Comparison of ENCODE assay signal across 12 mouse cellular contexts in the genomic region with DNA sequence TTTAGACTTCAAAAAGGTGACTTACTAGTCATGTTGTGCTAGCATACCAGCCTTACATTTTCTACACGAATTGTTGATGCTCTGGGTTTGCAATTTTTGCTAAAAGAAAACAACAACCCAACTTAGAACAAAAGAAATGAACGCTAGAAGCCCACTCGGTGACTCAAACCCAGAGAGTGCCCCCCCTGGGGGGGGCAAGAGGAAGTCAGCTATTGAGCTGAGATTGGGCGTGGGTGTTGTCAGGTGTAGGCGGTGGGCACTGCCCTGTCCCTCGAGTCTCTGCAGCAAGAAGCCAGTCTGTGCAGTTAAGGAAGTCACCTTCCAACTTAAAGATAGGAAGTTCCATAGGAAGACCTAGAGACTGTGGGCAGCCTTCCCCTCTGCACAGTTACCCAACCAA. TPM values are rescaled to one million over a fixed set of nuclear protein-coding genes. Genes with fewer than 3 reads are reported as not detected.
DNase-seq lines count a peak whose midpoint lies in the region; ATAC-seq and TF ChIP-seq lines count a peak whose summit lies in the region.
"Had no signal": no experiment of that assay in that cellular context is flagged by ENCODE, and none has a peak within 500 bp of the region (broad histone marks: within the 10 kb centered on the region; RNA-seq: fewer than 3 reads in every experiment).

No protein-coding gene starts in this region.

- no peak for DNase-seq in heart, adult 18-20 months
- no peak for DNase-seq in stomach, postnatal 0 days (ENCODE audit: low spot score)
- DNase-seq in hindbrain, postnatal 0 days (ENCODE audit: low spot score), result no peak
- no peak for DNase-seq in urinary bladder, postnatal 14 days (ENCODE audit: low spot score)
- no peak for DNase-seq in frontal cortex, postnatal 36 days (ENCODE audit: low spot score in 2 of 2)
- DNase-seq: cerebellum, adult 9-10 months; lung, postnatal 36 days; thymus, postnatal 25 days had no signal

- ATAC-seq in heart, embryonic 13.5 days (ENCODE audit: extremely low read depth, insufficient number of reproducible peaks, low FRiP score, low TSS enrichment), result no peak
- ATAC-seq in stomach, embryonic 15.5 days (ENCODE audit: insufficient read depth, low FRiP score, low read depth), result no peak
- no peak for ATAC-seq in stomach, postnatal 0 days (ENCODE audit: low FRiP score, low TSS enrichment)
- ATAC-seq in hindbrain, postnatal 0 days, result no peak
- ATAC-seq in intestine, postnatal 0 days, result no peak

- 0 out of 2 replicates have a peak overlapping the region, but pooled peaks have one; percentile 67 for H3K4me3 ChIP-seq in heart, embryonic 13.5 days
- no peak overlapping the region for H3K4me3 ChIP-seq in stomach, embryonic 15.5 days (replicated peaks)
- no peak overlapping the region for H3K4me3 ChIP-seq in stomach, postnatal 0 days (ENCODE audit: low read depth, low read length)
- peak overlapping the region; percentile 69 for H3K4me3 ChIP-seq in hindbrain, postnatal 0 days (ENCODE audit: low read length)
- no peak overlapping the region for H3K4me3 ChIP-seq in intestine, postnatal 0 days (ENCODE audit: low read depth, low read length)

- H3K4me1 ChIP-seq in heart, embryonic 13.5 days, result peaks cover 19% of the 10 kb centered on the region
- peaks cover 18% of the 10 kb centered on the region for H3K4me1 ChIP-seq in stomach, embryonic 15.5 days
- no peaks in the 10 kb centered on the region for H3K4me1 ChIP-seq in stomach, postnatal 0 days (replicated peaks; ENCODE audit: control insufficient read depth, insufficient read depth)
- no peaks in the 10 kb centered on the region for H3K4me1 ChIP-seq in hindbrain, postnatal 0 days (ENCODE audit: insufficient read depth, low read length)
- H3K4me1 ChIP-seq in intestine, postnatal 0 days (replicated peaks; ENCODE audit: control insufficient read depth, insufficient read depth, low read length), result peaks cover 3% of the 10 kb centered on the region; the same call in 1 of the 2 replicates

- 38% methylated on average over 6 of the region's 6 CpGs for WGBS in heart, embryonic 13.5 days
- WGBS in stomach, embryonic 15.5 days, result 30% methylated on average over 6 of the region's 6 CpGs
- WGBS in stomach, postnatal 0 days, result 51% methylated on average over 6 of the region's 6 CpGs
- WGBS in hindbrain, postnatal 0 days, result 41% methylated on average over 6 of the region's 6 CpGs
- 40% methylated on average over 6 of the region's 6 CpGs for WGBS in intestine, postnatal 0 days

- H3K9ac ChIP-seq in heart, embryonic 13.5 days, result no peak overlapping the region
- no peak overlapping the region for H3K9ac ChIP-seq in stomach, embryonic 15.5 days
- H3K9ac ChIP-seq in stomach, postnatal 0 days (ENCODE audit: low read length), result no peak overlapping the region
- no peak overlapping the region for H3K9ac ChIP-seq in hindbrain, postnatal 0 days (replicated peaks; ENCODE audit: low read length)
- no peak overlapping the region for H3K9ac ChIP-seq in intestine, postnatal 0 days (ENCODE audit: low read depth, low read length)

- H3K9me3 ChIP-seq in heart, embryonic 13.5 days, result no peaks in the 10 kb centered on the region
- no peaks in the 10 kb centered on the region for H3K9me3 ChIP-seq in stomach, embryonic 15.5 days
- no peaks in the 10 kb centered on the region for H3K9me3 ChIP-seq in stomach, postnatal 0 days (ENCODE audit: control insufficient read depth, low read length)
- H3K9me3 ChIP-seq in hindbrain, postnatal 0 days (ENCODE audit: low read length), result no peaks in the 10 kb centered on the region
- H3K9me3 ChIP-seq in intestine, postnatal 0 days (ENCODE audit: control insufficient read depth), result no peaks in the 10 kb centered on the region

- H3K36me3 ChIP-seq in heart, embryonic 13.5 days, result no peaks in the 10 kb centered on the region
- H3K36me3 ChIP-seq in stomach, embryonic 15.5 days, result no peaks in the 10 kb centered on the region
- no peaks in the 10 kb centered on the region for H3K36me3 ChIP-seq in stomach, postnatal 0 days (ENCODE audit: control insufficient read depth, insufficient read depth, low read length)
- H3K36me3 ChIP-seq in hindbrain, postnatal 0 days (ENCODE audit: insufficient read depth, low read length), result no peaks in the 10 kb centered on the region
- no peaks in the 10 kb centered on the region for H3K36me3 ChIP-seq in intestine, postnatal 0 days (ENCODE audit: control insufficient read depth, insufficient read depth)

- no peak overlapping the region for H3K27ac ChIP-seq in heart, embryonic 13.5 days (replicated peaks)
- no peak overlapping the region for H3K27ac ChIP-seq in stomach, embryonic 15.5 days
- no peak overlapping the region for H3K27ac ChIP-seq in stomach, postnatal 0 days (replicated peaks)
- peak overlapping the region; percentile 81; the same call in 1 of the 2 replicates for H3K27ac ChIP-seq in hindbrain, postnatal 0 days
- H3K27ac ChIP-seq in intestine, postnatal 0 days (ENCODE audit: low read depth, low read length), result no peak overlapping the region

- peaks cover 87% of the 10 kb centered on the region for H3K27me3 ChIP-seq in heart, embryonic 13.5 days (replicated peaks)
- H3K27me3 ChIP-seq in stomach, embryonic 15.5 days (replicated peaks), result peaks cover 45% of the 10 kb centered on the region
- peaks cover 2% of the 10 kb centered on the region; the same call in 1 of the 2 replicates for H3K27me3 ChIP-seq in stomach, postnatal 0 days (ENCODE audit: control insufficient read depth, insufficient read depth, low read length)
- H3K27me3 ChIP-seq in hindbrain, postnatal 0 days (ENCODE audit: insufficient read depth, low read length), result peaks cover 15% of the 10 kb centered on the region
- H3K27me3 ChIP-seq in intestine, postnatal 0 days (replicated peaks; ENCODE audit: control insufficient read depth, insufficient read depth, low read length), result peaks cover 41% of the 10 kb centered on the region

- TF ChIP-seq EP300 in stomach, postnatal 0 days (optimal IDR thresholded peaks at IDR 0.05), result no peak

- TF ChIP-seq CTCF in stomach, postnatal 0 days (IDR thresholded peaks at IDR 0.05; ENCODE audit: low read depth), result no peak
- no peak for TF ChIP-seq CTCF in hindbrain, postnatal 0 days (IDR thresholded peaks at IDR 0.05; ENCODE audit: low read depth)
- no peak for TF ChIP-seq CTCF in intestine, postnatal 0 days (IDR thresholded peaks at IDR 0.05; ENCODE audit: low read depth)

- H3K4me2 ChIP-seq in heart, embryonic 13.5 days, result no peak overlapping the region
- H3K4me2 ChIP-seq in stomach, embryonic 15.5 days, result peak overlapping the region; percentile 100; the same call in 1 of the 2 replicates
- H3K4me2 ChIP-seq in stomach, postnatal 0 days (replicated peaks; ENCODE audit: low read depth), result no peak overlapping the region
- peak overlapping the region; percentile 90 for H3K4me2 ChIP-seq in hindbrain, postnatal 0 days (ENCODE audit: low read depth, low read length)
- no peak overlapping the region for H3K4me2 ChIP-seq in intestine, postnatal 0 days (replicated peaks; ENCODE audit: low read depth)

RNA-seq across cellular contexts. Expression of a gene that starts 0.6 kb away (rescaled TPM):
- 0.35 and 0.47 TPM in 2 replicates for polyA plus RNA-seq in heart, embryonic 13.5 days (2015; fragmentation: Nextera tagmentation; extraction: Ambion mirVana)
- under 1 TPM; 0.20 to 0.21 TPM for total RNA-seq in heart, adult 18-20 months (2021)
- 4.5 and 5.7 TPM in 2 replicates for polyA plus RNA-seq in stomach, embryonic 15.5 days (2015; fragmentation: Nextera tagmentation; extraction: Ambion mirVana)
- polyA plus RNA-seq in stomach, postnatal 0 days (2015; fragmentation: Nextera tagmentation; extraction: Ambion mirVana), result 8.9 and 10.8 TPM in 2 replicates
- total RNA-seq in hindbrain, postnatal 0 days (2014; rRNA removed), result 67.1 and 67.7 TPM in 2 replicates
- 20.2 and 23.9 TPM in 2 replicates for polyA plus RNA-seq in hindbrain, postnatal 0 days (2015; fragmentation: Nextera tagmentation; extraction: Ambion mirVana)
- polyA plus RNA-seq in intestine, postnatal 0 days (2015; fragmentation: Nextera tagmentation; extraction: Ambion mirVana), result 0.33 and 0.42 TPM in 2 replicates

RNA-seq across cellular contexts. Expression of a gene that starts 13.8 kb away (rescaled TPM):
- polyA plus RNA-seq in heart, embryonic 13.5 days (2015; fragmentation: Nextera tagmentation; extraction: Ambion mirVana), result 35.7 and 37.1 TPM in 2 replicates
- total RNA-seq in heart, adult 18-20 months (2021), result 10 to 100 TPM; 29.7 to 29.9 TPM
- polyA plus RNA-seq in stomach, embryonic 15.5 days (2015; fragmentation: Nextera tagmentation; extraction: Ambion mirVana), result 33.8 and 37.2 TPM in 2 replicates
- 13.5 and 17.7 TPM in 2 replicates for polyA plus RNA-seq in stomach, postnatal 0 days (2015; fragmentation: Nextera tagmentation; extraction: Ambion mirVana)
- total RNA-seq in hindbrain, postnatal 0 days (2014; rRNA removed), result 30.7 and 43.3 TPM in 2 replicates
- polyA plus RNA-seq in hindbrain, postnatal 0 days (2015; fragmentation: Nextera tagmentation; extraction: Ambion mirVana), result 19.5 and 19.9 TPM in 2 replicates
- polyA plus RNA-seq in intestine, postnatal 0 days (2015; fragmentation: Nextera tagmentation; extraction: Ambion mirVana), result 29.3 and 34.6 TPM in 2 replicates

RNA-seq across cellular contexts. Expression of a gene that starts 31.6 kb away (rescaled TPM):
- polyA plus RNA-seq in heart, embryonic 13.5 days (2015; fragmentation: Nextera tagmentation; extraction: Ambion mirVana), result 4.3 and 4.9 TPM in 2 replicates
- 1 to 10 TPM; 3.6 to 4.2 TPM for total RNA-seq in heart, adult 18-20 months (2021)
- polyA plus RNA-seq in stomach, embryonic 15.5 days (2015; fragmentation: Nextera tagmentation; extraction: Ambion mirVana), result 5.3 and 5.9 TPM in 2 replicates
- 3.5 and 4.3 TPM in 2 replicates for polyA plus RNA-seq in stomach, postnatal 0 days (2015; fragmentation: Nextera tagmentation; extraction: Ambion mirVana)
- total RNA-seq in hindbrain, postnatal 0 days (2014; rRNA removed), result 12.8 and 16.4 TPM in 2 replicates
- polyA plus RNA-seq in hindbrain, postnatal 0 days (2015; fragmentation: Nextera tagmentation; extraction: Ambion mirVana), result 6.6 and 7.3 TPM in 2 replicates
- polyA plus RNA-seq in intestine, postnatal 0 days (2015; fragmentation: Nextera tagmentation; extraction: Ambion mirVana), result 5.4 and 6.2 TPM in 2 replicates

RNA-seq across cellular contexts. Expression of a gene that starts 43.3 kb away (rescaled TPM):
- polyA plus RNA-seq in heart, embryonic 13.5 days (2015; fragmentation: Nextera tagmentation; extraction: Ambion mirVana), result 0.59 and 0.88 TPM in 2 replicates
- total RNA-seq in heart, adult 18-20 months (2021), result under 1 TPM; 0.18 to 0.37 TPM
- 0.58 and 1.1 TPM in 2 replicates for polyA plus RNA-seq in stomach, embryonic 15.5 days (2015; fragmentation: Nextera tagmentation; extraction: Ambion mirVana)
- 0.73 and 0.79 TPM in 2 replicates for polyA plus RNA-seq in stomach, postnatal 0 days (2015; fragmentation: Nextera tagmentation; extraction: Ambion mirVana)
- total RNA-seq in hindbrain, postnatal 0 days (2014; rRNA removed), result 48.2 and 54.5 TPM in 2 replicates
- 27.2 and 28.0 TPM in 2 replicates for polyA plus RNA-seq in hindbrain, postnatal 0 days (2015; fragmentation: Nextera tagmentation; extraction: Ambion mirVana)
- polyA plus RNA-seq in intestine, postnatal 0 days (2015; fragmentation: Nextera tagmentation; extraction: Ambion mirVana), result 0.42 and 0.44 TPM in 2 replicates
- total RNA-seq: gastrocnemius, adult 8-10 months had no signal

RNA-seq across cellular contexts. Expression of a gene that starts 48.7 kb away (rescaled TPM):
- polyA plus RNA-seq in heart, embryonic 13.5 days (2015; fragmentation: Nextera tagmentation; extraction: Ambion mirVana), result 80.3 and 83.1 TPM in 2 replicates
- 10 to 100 TPM; 73.6 to 77.5 TPM for total RNA-seq in heart, adult 18-20 months (2021)
- 98.2 and 104 TPM in 2 replicates for polyA plus RNA-seq in stomach, embryonic 15.5 days (2015; fragmentation: Nextera tagmentation; extraction: Ambion mirVana)
- 119 and 125 TPM in 2 replicates for polyA plus RNA-seq in stomach, postnatal 0 days (2015; fragmentation: Nextera tagmentation; extraction: Ambion mirVana)
- 22.2 and 26.9 TPM in 2 replicates for total RNA-seq in hindbrain, postnatal 0 days (2014; rRNA removed)
- polyA plus RNA-seq in hindbrain, postnatal 0 days (2015; fragmentation: Nextera tagmentation; extraction: Ambion mirVana), result 78.7 and 85.4 TPM in 2 replicates
- 111 and 119 TPM in 2 replicates for polyA plus RNA-seq in intestine, postnatal 0 days (2015; fragmentation: Nextera tagmentation; extraction: Ambion mirVana)

Comparison
In these comparisons a context has a peak if more than half of its experiments do, and no peak if none do; other contexts are left out.
1. H3K4me2 ChIP-seq: peak in stomach, embryonic 15.5 days (single experiment) and hindbrain, postnatal 0 days (single experiment); none in heart, embryonic 13.5 days (single experiment), stomach, postnatal 0 days (single experiment) and intestine, postnatal 0 days (single experiment).
2. H3K4me3 ChIP-seq: peak in heart, embryonic 13.5 days (single experiment) and hindbrain, postnatal 0 days (single experiment); none in stomach, embryonic 15.5 days (single experiment), stomach, postnatal 0 days (single experiment) and intestine, postnatal 0 days (single experiment).